Mouse (Mus musculus) forebrain, postnatal 0 days (tissue): ENCODE measurements around the gene Hddc3. TPM values are rescaled to one million over a fixed set of nuclear protein-coding genes. Genes with fewer than 3 reads are reported as not detected.

Experiments
- ATAC-seq: fragments of 200-750 bp; cut with Nextera tagmentation; 2 replicates; pipeline ENCODE4 v1.8.0; 2017; ENCODE audit warnings: mild to moderate bottlenecking, moderate library complexity
- DNase-seq: peaks from one replicate; pipeline ENCODE4 v3.0.0-alpha.2; 2015
- H3K27ac ChIP-seq: fragments of 300-500 bp; sonication (generic); 2 replicates; pipeline ENCODE4 v1.5.1; 2014; ENCODE audit warnings: low read depth, mild to moderate bottlenecking, antibody characterized with exemption, low read length, moderate library complexity, mixed read lengths
- H3K27me3 ChIP-seq: fragments of 300-500 bp; sonication (generic); 2 replicates; pipeline ENCODE4 v1.6.1; 2014; ENCODE audit warnings: mild to moderate bottlenecking, low read length, mixed read lengths; ENCODE audit not compliant: insufficient read depth
- H3K36me3 ChIP-seq: fragments of 300-500 bp; sonication (generic); 2 replicates; pipeline ENCODE4 v1.6.1; 2014; ENCODE audit warnings: mild to moderate bottlenecking, moderate library complexity; ENCODE audit not compliant: insufficient read depth
- H3K4me1 ChIP-seq: fragments of 300-500 bp; sonication (generic); 2 replicates; pipeline ENCODE4 v1.6.1; 2014; ENCODE audit warnings: antibody characterized with exemption; ENCODE audit not compliant: insufficient read depth
- H3K4me2 ChIP-seq: fragments of 300-500 bp; sonication (generic); 2 replicates; pipeline ENCODE4 v1.6.1; 2014; ENCODE audit warnings: low read depth, mild to moderate bottlenecking, moderate library complexity
- H3K4me3 ChIP-seq: fragments of 300-500 bp; sonication (generic); 2 replicates; pipeline ENCODE4 v1.5.1; 2014; ENCODE audit warnings: low read depth, low read length, mixed read lengths
- H3K9ac ChIP-seq: fragments of 300-500 bp; sonication (generic); 2 replicates; pipeline ENCODE4 v1.6.1; 2014; ENCODE audit warnings: mild to moderate bottlenecking
- H3K9me3 ChIP-seq: fragments of 300-500 bp; sonication (generic); 2 replicates; pipeline ENCODE4 v1.6.1; 2016; ENCODE audit warnings: low read length
- CTCF ChIP-seq: sonication (generic); IDR thresholded peaks from 2 replicates; pipeline ENCODE4 v1.5.1; 2016; ENCODE audit warnings: antibody characterized with exemption, control low read depth, low read depth
- WGBS: fragments of 180-500 bp; shearing (Covaris S2); extraction: QIAGEN DNeasy Blood & Tissue Kit; methylation state at CpG from one replicate; pipeline ENCODE4 v1.1.7; 2014; 5-methylcytosine and 5-hydroxymethylcytosine counted together
- polyA plus RNA-seq: library from polyadenylated mRNA; unstranded; fragments of >200 nt; fragmentation: Nextera tagmentation; extraction: Ambion mirVana; gene quantifications from 2 replicates; pipeline ENCODE4 v1.2.1, GENCODE M21; 2015
- total RNA-seq: library from RNA; depleted of rRNA; stranded (reverse); fragments of >200 nt; gene quantifications from 2 replicates; pipeline ENCODE4 v1.2.3, GENCODE M21; 2014

Hddc3 gene
- total and polyA plus RNA-seq, 2 experiments from 2014 or later: 14.6 to 44.4 TPM

DNA sequence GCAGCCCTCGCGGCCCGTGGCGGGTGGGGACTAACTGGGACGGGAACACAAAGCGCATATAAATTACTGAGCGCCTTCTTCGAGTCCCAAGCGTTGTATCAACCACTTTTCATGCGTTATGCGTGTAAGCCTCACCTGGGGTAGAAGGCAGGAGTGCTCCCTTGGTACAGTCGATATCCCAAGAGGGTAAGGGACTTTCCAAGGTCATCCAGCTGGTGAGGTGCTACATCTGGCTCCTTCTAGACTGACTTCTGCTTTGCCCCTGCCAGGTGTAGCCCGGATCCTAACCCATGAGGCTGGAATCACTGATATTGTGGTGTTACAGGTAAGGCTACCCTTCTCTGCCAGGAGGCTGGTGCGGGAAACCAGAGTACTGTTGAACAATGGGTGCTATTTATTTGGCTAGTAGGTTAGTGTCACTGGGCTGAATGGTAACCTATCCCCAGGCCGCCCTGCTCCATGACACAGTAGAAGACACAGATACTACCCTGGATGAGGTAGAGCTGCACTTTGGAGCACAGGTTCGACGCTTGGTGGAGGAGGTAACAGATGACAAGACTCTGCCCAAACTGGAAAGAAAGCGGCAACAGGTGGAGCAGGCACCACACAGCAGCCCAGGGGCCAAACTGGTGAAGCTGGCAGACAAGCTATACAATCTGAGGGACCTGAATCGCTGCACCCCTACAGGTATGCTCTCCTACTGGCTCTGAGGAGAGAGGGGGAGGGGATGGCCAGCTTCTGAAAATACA, 540 bp downstream of the Hddc3 start:
- Histone ChIP-seq H3K4me3 (peak overlapping the region; percentile 51), H3K9me3 (no peaks in the 10 kb centered on the region), H3K9ac (peak overlapping the region; percentile 73), H3K27ac (peak overlapping the region; percentile 89), H3K4me2 (peak overlapping the region; percentile 74), H3K36me3 (no peaks in the 10 kb centered on the region), H3K27me3 (no peaks in the 10 kb centered on the region), H3K4me1 (peaks cover 12% of the 10 kb centered on the region)
- TF ChIP-seq CTCF: no peak
- ATAC-seq (0 out of 2 replicates have a peak, but pooled peaks have one; percentile 2), DNase-seq (no peak)
- 27% methylated on average over 19 of the region's 19 CpGs for WGBS

DNA sequence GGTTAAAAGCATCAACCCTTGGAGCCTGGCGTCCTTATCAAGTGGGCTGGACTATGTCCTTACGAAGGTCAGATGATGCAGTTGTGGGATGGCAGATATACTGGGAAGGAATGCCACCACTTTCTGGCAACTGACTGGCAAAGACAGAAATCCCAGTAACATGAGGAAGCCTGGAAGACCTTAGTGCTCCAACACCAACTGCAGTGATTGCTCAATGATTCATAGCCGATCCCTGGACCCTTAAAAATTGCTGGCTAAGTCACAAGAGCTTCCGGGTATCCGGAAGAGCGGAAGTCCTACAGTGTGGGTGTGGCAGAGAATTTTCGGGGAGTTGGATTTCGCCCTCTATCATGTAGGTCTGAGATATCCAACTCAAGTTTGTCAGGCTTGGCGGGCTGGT, 3.3 kb downstream of the Hddc3 start:
- H3K4me3 ChIP-seq: no peak overlapping the region
- no peak overlapping the region for H3K4me2 ChIP-seq
- peaks cover 15% of the 10 kb centered on the region for H3K36me3 ChIP-seq
- WGBS: 98% methylated on average over 9 of the region's 9 CpGs
- no peak overlapping the region for H3K9ac ChIP-seq
- H3K4me1 ChIP-seq: peaks cover 5% of the 10 kb centered on the region
- no peaks in the 10 kb centered on the region for H3K9me3 ChIP-seq
- H3K27ac ChIP-seq: no peak overlapping the region
- H3K27me3 ChIP-seq: no peaks in the 10 kb centered on the region
- DNase-seq: no peak
- no peak for ATAC-seq
- TF ChIP-seq CTCF: no peak

DNA sequence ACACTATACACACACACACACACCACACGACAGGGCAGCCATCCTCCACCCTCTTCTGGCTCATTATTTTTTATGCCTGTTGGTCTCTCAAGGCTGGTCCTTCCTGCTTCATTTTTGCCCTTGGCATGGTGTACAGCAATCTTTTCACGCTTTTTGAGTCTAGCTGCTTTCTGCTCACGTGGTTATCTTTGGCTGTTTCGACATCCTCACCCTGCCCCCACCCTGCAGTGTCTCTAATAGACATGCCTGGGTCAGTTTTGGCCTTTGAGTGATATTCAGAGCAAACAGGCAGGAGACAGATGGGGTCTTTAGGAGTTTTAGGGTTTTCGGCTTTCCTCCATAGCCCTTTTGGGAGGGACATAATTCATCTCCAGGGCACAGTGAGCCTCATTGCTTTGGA, 3.9 kb downstream of the Hddc3 start:
- Histone ChIP-seq H3K27me3 (no peaks in the 10 kb centered on the region), H3K4me2 (no peak overlapping the region), H3K36me3 (peaks cover 21% of the 10 kb centered on the region), H3K9me3 (no peaks in the 10 kb centered on the region), H3K27ac (no peak overlapping the region), H3K4me3 (no peak overlapping the region), H3K9ac (no peak overlapping the region), H3K4me1 (peaks cover 5% of the 10 kb centered on the region)
- no peak for TF ChIP-seq CTCF
- no peak for DNase-seq
- 91% methylated on average over 5 of the region's 5 CpGs for WGBS
- no peak for ATAC-seq

DNA sequence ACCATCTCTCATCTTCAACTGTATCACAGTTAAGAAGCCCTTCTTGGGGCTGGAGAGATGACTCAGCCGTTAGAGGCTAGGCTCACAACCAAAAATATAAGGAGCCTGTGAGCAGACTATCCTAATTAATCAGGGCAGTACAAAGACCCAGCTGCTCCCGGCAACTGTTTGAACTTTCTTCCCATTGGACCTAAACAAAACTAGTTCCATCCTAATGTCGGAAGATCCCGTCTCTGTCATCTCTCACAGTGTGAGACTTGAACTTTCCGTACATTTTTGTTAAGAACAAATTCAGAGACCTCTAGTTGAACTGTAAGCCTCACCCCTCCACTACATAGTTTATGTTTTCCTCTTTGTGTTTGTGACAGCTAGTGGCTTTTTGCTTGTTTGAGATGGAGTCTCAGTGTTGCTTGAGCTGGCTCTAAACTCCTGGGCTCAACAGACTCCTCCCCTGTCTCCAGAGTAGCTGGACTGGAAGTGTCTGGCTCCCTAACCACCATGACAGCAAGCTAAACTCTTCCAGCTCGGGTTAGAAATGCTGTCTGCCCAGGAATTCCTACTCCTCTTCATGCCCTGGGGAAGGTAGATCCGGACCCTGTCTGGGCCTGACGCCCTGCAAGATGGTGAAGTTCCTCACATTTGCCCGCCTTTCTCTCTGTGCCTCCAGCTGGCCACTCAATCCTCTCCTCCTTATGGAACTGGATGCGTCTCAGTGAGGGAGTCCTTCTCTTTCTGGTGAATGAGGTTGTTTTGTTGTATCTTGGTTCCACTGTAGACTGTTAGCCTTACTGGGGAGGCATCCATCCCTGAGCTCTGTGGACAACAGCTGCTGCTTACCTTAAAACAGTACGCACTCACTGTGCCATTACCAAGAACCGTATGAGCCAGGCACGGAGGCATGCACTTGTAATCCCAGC, 5.0 kb downstream of the Hddc3 start:
- Histone ChIP-seq H3K4me3 (no peak overlapping the region), H3K36me3 (peaks cover 31% of the 10 kb centered on the region), H3K9ac (no peak overlapping the region), H3K27ac (no peak overlapping the region), H3K4me1 (no peaks in the 10 kb centered on the region), H3K27me3 (no peaks in the 10 kb centered on the region), H3K9me3 (no peaks in the 10 kb centered on the region), H3K4me2 (no peak overlapping the region)
- ATAC-seq (no peak), DNase-seq (no peak)
- WGBS: 69% methylated on average over 13 of the region's 13 CpGs
- TF ChIP-seq CTCF: no peak

DNA sequence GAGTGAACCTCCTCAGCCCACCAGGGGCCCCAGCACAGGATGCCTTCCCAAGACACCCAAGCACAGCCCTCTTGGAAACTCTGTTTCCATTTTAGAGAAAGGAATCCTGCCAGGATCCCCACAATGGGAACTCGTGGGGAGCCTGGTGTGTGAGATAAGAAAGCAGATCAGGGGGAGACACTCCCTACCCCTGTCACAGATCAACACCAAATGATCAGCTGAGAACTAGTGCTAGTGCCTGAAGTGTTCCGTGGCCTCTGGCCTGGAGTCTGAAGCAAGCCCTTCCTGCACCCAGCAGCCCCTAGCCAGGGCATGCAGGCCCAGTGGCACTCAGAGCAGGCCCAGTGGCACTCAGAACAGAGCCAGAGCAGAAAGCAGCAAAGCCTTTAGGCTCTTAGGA, 7.9 kb downstream of the Hddc3 start:
- no peak for TF ChIP-seq CTCF
- no peak for ATAC-seq
- no peak overlapping the region for H3K4me3 ChIP-seq
- DNase-seq: no peak
- no peak overlapping the region for H3K27ac ChIP-seq
- peaks cover 50% of the 10 kb centered on the region for H3K36me3 ChIP-seq
- no peak overlapping the region for H3K4me2 ChIP-seq
- H3K9ac ChIP-seq: no peak overlapping the region
- H3K27me3 ChIP-seq: no peaks in the 10 kb centered on the region
- H3K9me3 ChIP-seq: no peaks in the 10 kb centered on the region
- H3K4me1 ChIP-seq: no peaks in the 10 kb centered on the region
- 77% methylated on average over 2 of the region's 2 CpGs for WGBS

DNA sequence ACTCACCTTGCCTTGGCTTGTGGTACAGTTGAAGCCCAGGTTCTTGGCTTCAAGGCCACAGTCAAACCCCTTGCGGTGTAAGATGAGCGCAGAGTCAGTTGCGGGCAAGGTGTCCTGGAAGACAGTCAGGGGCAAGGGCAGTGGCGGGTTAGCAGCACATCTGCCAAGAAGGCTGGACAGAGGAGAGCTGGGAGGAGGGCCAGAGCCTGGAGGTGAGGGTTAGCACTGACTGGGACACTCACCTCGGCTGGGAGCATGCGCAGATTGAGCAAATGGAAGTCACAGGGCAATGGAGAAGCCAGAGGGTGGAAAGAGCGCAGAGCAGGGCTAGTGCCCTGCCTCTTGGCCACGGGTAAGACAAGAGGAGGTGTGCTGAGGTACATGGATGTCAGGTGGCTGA, 10.0 kb downstream of the Hddc3 start:
- peaks cover 71% of the 10 kb centered on the region for H3K36me3 ChIP-seq
- no peak overlapping the region for H3K27ac ChIP-seq
- 93% methylated on average over 8 of the region's 8 CpGs for WGBS
- no peak overlapping the region for H3K9ac ChIP-seq
- no peaks in the 10 kb centered on the region for H3K9me3 ChIP-seq
- H3K27me3 ChIP-seq: no peaks in the 10 kb centered on the region
- TF ChIP-seq CTCF: no peak
- no peak for DNase-seq
- no peaks in the 10 kb centered on the region for H3K4me1 ChIP-seq
- H3K4me3 ChIP-seq: no peak overlapping the region
- H3K4me2 ChIP-seq: no peak overlapping the region
- ATAC-seq: no peak

DNA sequence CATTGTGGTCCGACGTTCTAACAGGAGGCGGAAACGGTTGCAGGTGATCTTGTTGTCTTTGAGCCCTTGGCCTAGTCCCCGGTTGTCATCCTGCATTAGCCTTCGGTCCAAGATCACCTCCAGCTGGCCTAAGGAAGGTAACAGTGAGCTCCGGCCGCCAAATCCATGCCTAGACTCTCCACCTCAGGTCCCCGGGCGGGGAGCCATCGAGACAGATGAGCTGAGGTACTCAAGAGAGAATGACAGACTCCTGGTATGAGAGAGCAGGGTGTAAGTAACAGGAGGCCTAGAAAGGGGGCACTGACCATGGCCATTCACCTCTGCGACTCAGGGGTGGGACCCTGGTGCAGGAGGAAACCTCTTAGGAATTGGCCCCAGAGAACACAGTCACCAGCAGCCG, 13.4 kb downstream of the Hddc3 start:
- no peak for TF ChIP-seq CTCF
- Histone ChIP-seq H3K4me2 (no peak overlapping the region), H3K36me3 (peaks cover 88% of the 10 kb centered on the region), H3K9ac (no peak overlapping the region), H3K4me1 (no peaks in the 10 kb centered on the region), H3K4me3 (no peak overlapping the region), H3K27ac (no peak overlapping the region), H3K9me3 (no peaks in the 10 kb centered on the region), H3K27me3 (no peaks in the 10 kb centered on the region)
- DNase-seq (no peak), ATAC-seq (no peak)
- WGBS: 86% methylated on average over 13 of the region's 13 CpGs
